Mouse (Mus musculus) layer of hippocampus, adult 2 months (tissue): ENCODE results near the gene Mup1. TPM values are rescaled to one million over a fixed set of nuclear protein-coding genes. Genes with fewer than 3 reads are reported as not detected.
"Not testable (repeated sequence)": the region's sequence is repeated elsewhere in the genome, so short reads cannot be mapped to it uniquely, and the experiment has no call there.

Source experiments
- DNase-seq, 2 experiments: peaks; one replicate each; pipeline ENCODE4 v3.0.0; 2022; ENCODE audit warnings: low spot score in 2 of 2
- H3K27ac ChIP-seq: fragments of 200-600 bp; 2 replicates; pipeline ENCODE4 v1.8.1; 2022
- H3K4me3 ChIP-seq: fragments of 200-600 bp; 2 replicates; pipeline ENCODE4 v1.8.1; 2022; ENCODE audit warnings: mild to moderate bottlenecking
- long read RNA-seq, 2 experiments: library from polyadenylated mRNA; stranded (forward); transcript quantifications; one replicate each; pipeline ENCODE4 v2.0.0; 2021; ENCODE audit warnings: borderline mapping rate in 2 of 2
- total RNA-seq, 2 experiments: library from RNA; stranded (reverse); gene quantifications; 2 replicates each; pipeline ENCODE4 v1.2.3; 2021

Mup1 gene
- not detected for total RNA-seq
- long read RNA-seq, experiment 1: 0 reads
- long read RNA-seq, experiment 2: 0 reads

- not testable (repeated sequence) for H3K4me3 ChIP-seq, DNase-seq, H3K27ac ChIP-seq
These were observed at the start of gene Mup1 for GRCm38 (mm10) chr4:60501860-60502259. Gene Mup1 (minus strand): TSS chr4:60501960.

Other genes with a start within 250 kb of the Mup1 start
- not detected for gene Mup9, start 80.0 kb downstream of the Mup1 start, total RNA-seq
- not detected for gene Mup10, start 80.2 kb upstream of the Mup1 start, total RNA-seq
- not detected for gene Mup11, start 160.5 kb upstream of the Mup1 start, total RNA-seq
- not detected for gene Mup12, start 239.4 kb upstream of the Mup1 start, total RNA-seq